Comparison of ENCODE assay signal across 8 mouse cellular contexts in the genomic region with DNA sequence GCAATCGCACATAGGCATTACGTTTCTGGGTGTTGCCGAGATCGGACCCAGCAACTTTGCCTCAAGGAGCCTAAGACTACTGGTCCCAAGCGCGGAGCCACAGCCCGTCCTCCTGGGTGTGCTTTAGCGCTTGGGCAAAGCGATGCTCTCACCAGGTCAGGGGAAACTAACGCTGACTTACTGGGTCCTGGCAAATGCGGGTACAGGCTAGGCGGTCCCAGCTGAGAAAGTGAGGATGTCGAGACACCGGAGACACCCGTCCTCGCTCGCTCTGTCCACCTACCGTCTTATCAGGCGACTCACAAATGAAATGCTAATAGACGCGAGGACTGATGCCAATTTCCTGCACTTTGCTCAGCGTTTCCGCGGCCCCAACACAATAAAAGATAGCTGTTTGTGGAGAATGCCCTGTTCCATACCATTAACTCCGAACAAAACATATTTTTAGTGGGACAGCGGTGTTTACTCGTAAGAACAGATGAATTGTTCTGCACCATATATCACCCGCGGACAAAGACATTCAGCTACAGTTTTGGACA.
A peak's percentile ranks its signal among the peaks of the same experiment; 100 is the strongest.
DNase-seq lines count a peak whose midpoint lies in the region; ATAC-seq and TF ChIP-seq lines count a peak whose summit lies in the region.

No protein-coding gene starts in this region.

- peaks cover 19% of the 10 kb centered on the region for H3K27me3 ChIP-seq in heart, postnatal 0 days (ENCODE audit: control insufficient read depth, insufficient read depth, low read length)
- no peaks in the 10 kb centered on the region for H3K27me3 ChIP-seq in limb, embryonic 11.5 days (ENCODE audit: control insufficient read depth, insufficient read depth, low read length)

- H3K4me1 ChIP-seq in heart, postnatal 0 days (ENCODE audit: control insufficient read depth, insufficient read depth), result peaks cover 5% of the 10 kb centered on the region
- no peaks in the 10 kb centered on the region for H3K4me1 ChIP-seq in limb, embryonic 11.5 days (ENCODE audit: control insufficient read depth, insufficient read depth, low read length)

- WGBS in heart, postnatal 0 days, result under 1% methylated on average over 29 of the region's 29 CpGs
- under 1% methylated on average over 29 of the region's 29 CpGs for WGBS in limb, embryonic 11.5 days

- DNase-seq in cerebellum, adult 11-12 months, result no peak
- peak; percentile 6 for DNase-seq in urinary bladder, postnatal 14 days (ENCODE audit: low spot score)
- DNase-seq in urinary bladder, postnatal 36 days (ENCODE audit: low spot score in 2 of 2), result no peak
- no peak for DNase-seq in heart, postnatal 0 days (ENCODE audit: low spot score)
- peak; percentile 65 for DNase-seq in limb, embryonic 11.5 days (ENCODE audit: low spot score)
- DNase-seq in neural tube, embryonic 10.5 days (ENCODE audit: extremely low spot score, low spot score), result peak; percentile 75

- H3K9me3 ChIP-seq in heart, postnatal 0 days (replicated peaks; ENCODE audit: control insufficient read depth, low read length), result no peaks in the 10 kb centered on the region
- no peaks in the 10 kb centered on the region for H3K9me3 ChIP-seq in limb, embryonic 11.5 days (ENCODE audit: control insufficient read depth, low read length)

- no peak for TF ChIP-seq CTCF in heart, postnatal 0 days (IDR thresholded peaks at IDR 0.05; ENCODE audit: low read depth)

- peak overlapping the region; percentile 60 for H3K4me2 ChIP-seq in heart, postnatal 0 days (ENCODE audit: low read depth, low read length)
- H3K4me2 ChIP-seq in limb, embryonic 11.5 days (ENCODE audit: low read depth, severe bottlenecking), result peak overlapping the region; percentile 60

- ATAC-seq in cerebellum, adult (ENCODE audit: insufficient number of reproducible peaks, low FRiP score, low TSS enrichment), result peak; percentile 63
- no peak for ATAC-seq in heart, postnatal 0 days (ENCODE audit: insufficient read depth, low read depth)
- ATAC-seq in limb, embryonic 11.5 days (ENCODE audit: insufficient number of reproducible peaks, low FRiP score, low TSS enrichment, low read depth), result 0 out of 2 replicates have a peak, but pooled peaks have one; percentile 44
- no peak for ATAC-seq in megakaryocyte-erythroid progenitor cell, adult 5-6 weeks (replicated peaks; ENCODE audit: low FRiP score, low TSS enrichment, poor library complexity, severe bottlenecking)

- H3K9ac ChIP-seq in heart, postnatal 0 days (replicated peaks; ENCODE audit: low read depth, low read length), result no peak overlapping the region
- 0 out of 2 replicates have a peak overlapping the region, but pooled peaks have one; percentile 12 for H3K9ac ChIP-seq in limb, embryonic 11.5 days (ENCODE audit: low read length)

- H3K36me3 ChIP-seq in heart, postnatal 0 days (replicated peaks; ENCODE audit: control insufficient read depth, insufficient read depth, low read length), result no peaks in the 10 kb centered on the region
- H3K36me3 ChIP-seq in limb, embryonic 11.5 days (ENCODE audit: control insufficient read depth, insufficient read depth, low read length), result no peaks in the 10 kb centered on the region

- H3K27ac ChIP-seq in heart, postnatal 0 days (ENCODE audit: low read depth), result no peak overlapping the region
- no peak overlapping the region for H3K27ac ChIP-seq in limb, embryonic 11.5 days (replicated peaks; ENCODE audit: low read depth, low read length)

- H3K4me3 ChIP-seq in heart, postnatal 0 days (ENCODE audit: low read depth, low read length), result peak overlapping the region; percentile 40
- peak overlapping the region; percentile 16 for H3K4me3 ChIP-seq in limb, embryonic 11.5 days (ENCODE audit: low read depth, low read length)

- no peak for TF ChIP-seq EP300 in heart, postnatal 0 days (IDR thresholded peaks at IDR 0.05; ENCODE audit: low read depth)

Comparison
In these comparisons a context has a peak if more than half of its experiments do, and no peak if none do; other contexts are left out.
1. DNase-seq: peak in urinary bladder, postnatal 14 days (single experiment), limb, embryonic 11.5 days (single experiment) and neural tube, embryonic 10.5 days (single experiment); none in cerebellum, adult 11-12 months (single experiment), urinary bladder, postnatal 36 days (0 of 2) and heart, postnatal 0 days (single experiment).
2. ATAC-seq: peak in cerebellum, adult (single experiment) and limb, embryonic 11.5 days (single experiment); none in heart, postnatal 0 days (single experiment) and megakaryocyte-erythroid progenitor cell, adult 5-6 weeks (single experiment).